Mouse (Mus musculus) liver, embryonic 12.5 days (tissue): ENCODE results near the gene Lama4. TPM values are rescaled to one million over a fixed set of nuclear protein-coding genes. Genes with fewer than 3 reads are reported as not detected.

Source experiments
- ATAC-seq: fragments of 200-750 bp; cut with Nextera tagmentation; 2 replicates; pipeline ENCODE4 v1.8.0; 2017; ENCODE audit warnings: moderate number of reproducible peaks, mild to moderate bottlenecking, moderate library complexity
- H3K27ac ChIP-seq: fragments of 300-500 bp; sonication (generic); 2 replicates; pipeline ENCODE4 v1.5.1; 2016; ENCODE audit warnings: mild to moderate bottlenecking
- H3K27me3 ChIP-seq: fragments of 300-500 bp; sonication (generic); replicated peaks from 2 replicates; pipeline ENCODE4 v1.6.1; 2016; ENCODE audit warnings: mild to moderate bottlenecking, moderate library complexity
- H3K36me3 ChIP-seq: fragments of 300-500 bp; sonication (generic); 2 replicates; pipeline ENCODE4 v1.6.1; 2016; ENCODE audit warnings: mild to moderate bottlenecking, moderate library complexity
- H3K4me1 ChIP-seq: fragments of 300-500 bp; sonication (generic); 2 replicates; pipeline ENCODE4 v1.6.1; 2016
- H3K4me2 ChIP-seq: fragments of 300-500 bp; sonication (generic); 2 replicates; pipeline ENCODE4 v1.6.1; 2016; ENCODE audit warnings: mild to moderate bottlenecking, moderate library complexity
- H3K4me3 ChIP-seq: fragments of 300-500 bp; sonication (generic); 2 replicates; pipeline ENCODE4 v1.5.1; 2016; ENCODE audit warnings: mild to moderate bottlenecking, moderate library complexity
- H3K9ac ChIP-seq: fragments of 300-500 bp; sonication (generic); 2 replicates; pipeline ENCODE4 v1.6.1; 2016; ENCODE audit warnings: mild to moderate bottlenecking, moderate library complexity
- H3K9me3 ChIP-seq: fragments of 300-500 bp; sonication (generic); replicated peaks from 2 replicates; pipeline ENCODE4 v1.6.1; 2016; ENCODE audit warnings: mild to moderate bottlenecking, moderate library complexity
- WGBS: fragments of 180-500 bp; shearing (Covaris S2); methylation state at CpG from one replicate; pipeline ENCODE4 v1.1.7; 2016; ENCODE audit not compliant: insufficient replicate concordance; 5-methylcytosine and 5-hydroxymethylcytosine counted together
- polyA plus RNA-seq: library from polyadenylated mRNA; unstranded; fragments of >200 nt; fragmentation: Nextera tagmentation; extraction: Ambion mirVana; gene quantifications from 2 replicates; pipeline ENCODE4 v1.2.1, GENCODE M21; 2016

Gene Lama4
- polyA plus RNA-seq, 1 experiment from 2014 or later: 2.8 TPM

DNA sequence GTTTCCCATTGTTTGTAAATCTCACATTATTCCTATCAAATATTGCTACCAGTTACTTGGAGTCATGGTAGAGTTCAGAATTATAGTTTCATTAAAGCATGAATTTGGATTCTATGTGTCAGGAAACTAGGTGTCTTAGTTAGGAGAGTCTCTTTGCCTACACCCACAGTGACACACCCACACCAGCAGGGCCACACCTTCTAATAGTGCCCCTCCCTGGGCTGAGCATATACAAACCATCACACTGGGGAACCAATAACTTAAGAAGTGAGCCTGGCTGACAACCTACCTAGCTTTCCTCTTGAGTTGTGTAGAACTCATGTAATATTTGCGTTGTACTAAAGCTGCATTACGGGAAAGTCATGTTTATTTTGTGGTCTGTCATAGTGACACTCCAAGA, 176.1 kb downstream of the Lama4 start:
- Histone ChIP-seq H3K4me2 (no peak overlapping the region), H3K4me3 (no peak overlapping the region), H3K4me1 (peaks cover 7% of the 10 kb centered on the region; the same call in 1 of the 2 replicates), H3K9ac (no peak overlapping the region), H3K36me3 (peaks cover 77% of the 10 kb centered on the region), H3K27me3 (no peaks in the 10 kb centered on the region), H3K27ac (no peak overlapping the region), H3K9me3 (no peaks in the 10 kb centered on the region)
- 96% methylated on average over 2 of the region's 2 CpGs for WGBS
- peak; percentile 76 for ATAC-seq

DNA sequence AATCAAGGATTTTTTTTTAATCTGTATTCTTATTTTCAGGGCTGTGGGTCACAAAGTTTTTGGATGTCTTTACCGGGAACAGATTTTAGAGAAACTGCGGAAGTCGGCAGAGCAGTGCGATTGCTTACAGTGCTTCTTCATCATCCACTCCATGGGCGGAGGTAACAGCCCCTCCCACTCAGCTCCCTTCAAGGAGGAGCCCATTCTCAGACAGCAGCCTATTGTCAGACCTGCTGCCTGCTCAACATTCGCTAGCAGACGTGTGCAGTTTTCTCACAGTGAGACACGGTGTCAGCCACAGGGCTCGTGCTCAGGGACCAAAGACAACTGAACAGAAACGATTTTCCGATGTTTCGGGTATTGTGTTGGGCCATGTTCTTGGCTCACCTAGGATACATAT, 176.9 kb downstream of the Lama4 start:
- no peak overlapping the region for H3K27ac ChIP-seq
- H3K9ac ChIP-seq: no peak overlapping the region
- H3K4me3 ChIP-seq: no peak overlapping the region
- H3K36me3 ChIP-seq: peaks cover 81% of the 10 kb centered on the region
- WGBS: 89% methylated on average over 12 of the region's 12 CpGs
- peaks cover 7% of the 10 kb centered on the region; the same call in 1 of the 2 replicates for H3K4me1 ChIP-seq
- ATAC-seq: no peak
- H3K27me3 ChIP-seq: no peaks in the 10 kb centered on the region
- H3K9me3 ChIP-seq: no peaks in the 10 kb centered on the region
- H3K4me2 ChIP-seq: no peak overlapping the region

DNA sequence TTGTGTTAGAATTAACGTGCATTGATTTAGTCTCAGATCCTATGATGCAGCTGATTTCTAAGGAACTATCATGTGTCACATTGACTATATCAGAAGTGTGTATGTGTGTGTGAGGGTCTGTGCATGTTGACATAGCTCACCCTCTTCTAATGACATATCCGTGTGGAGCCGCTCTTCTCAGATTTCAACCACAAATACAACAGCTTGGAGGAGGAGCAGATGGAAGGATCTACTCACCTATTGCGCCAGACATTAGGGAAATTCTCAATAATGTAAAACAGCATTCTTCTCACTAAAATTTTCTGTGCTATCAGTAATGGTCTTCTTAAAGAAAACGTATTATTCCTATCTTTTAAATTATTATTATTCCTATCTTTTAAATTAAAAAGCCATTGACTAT, 191.4 kb downstream of the Lama4 start:
- Histone ChIP-seq H3K9ac (no peak overlapping the region), H3K4me1 (no peaks in the 10 kb centered on the region), H3K36me3 (peaks cover 3% of the 10 kb centered on the region; the same call in 1 of the 2 replicates), H3K27ac (no peak overlapping the region), H3K27me3 (no peaks in the 10 kb centered on the region; the same call in 1 of the 2 replicates), H3K4me2 (no peak overlapping the region), H3K9me3 (no peaks in the 10 kb centered on the region), H3K4me3 (no peak overlapping the region)
- no peak for ATAC-seq
- 79% methylated on average over 5 of the region's 5 CpGs for WGBS

DNA sequence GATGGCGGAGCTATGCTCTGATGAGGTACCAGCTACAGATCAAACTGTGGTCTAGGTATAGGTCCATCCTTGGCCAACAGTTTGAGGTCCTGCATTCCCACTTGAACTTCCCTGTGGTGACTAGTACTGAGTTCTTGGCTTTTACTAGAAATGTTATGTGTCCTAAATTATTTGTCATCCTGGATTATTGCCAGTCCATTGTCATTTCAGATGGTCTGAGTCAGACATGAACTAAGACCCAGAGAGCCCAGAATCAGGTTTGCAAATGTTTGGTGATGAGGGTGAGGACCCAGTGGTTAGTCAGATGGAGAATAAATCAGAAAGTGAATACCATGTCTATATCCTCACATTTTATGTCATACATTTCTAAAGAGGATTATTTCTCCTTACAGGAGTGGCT, 192.0 kb downstream of the Lama4 start:
- WGBS: 86% methylated on average over 1 of the region's 1 CpGs
- no peaks in the 10 kb centered on the region; the same call in 1 of the 2 replicates for H3K27me3 ChIP-seq
- no peaks in the 10 kb centered on the region for H3K4me1 ChIP-seq
- H3K36me3 ChIP-seq: peaks cover 3% of the 10 kb centered on the region; the same call in 1 of the 2 replicates
- no peak overlapping the region for H3K9ac ChIP-seq
- H3K4me2 ChIP-seq: no peak overlapping the region
- no peak overlapping the region for H3K4me3 ChIP-seq
- H3K9me3 ChIP-seq: no peaks in the 10 kb centered on the region
- no peak overlapping the region for H3K27ac ChIP-seq
- no peak for ATAC-seq

DNA sequence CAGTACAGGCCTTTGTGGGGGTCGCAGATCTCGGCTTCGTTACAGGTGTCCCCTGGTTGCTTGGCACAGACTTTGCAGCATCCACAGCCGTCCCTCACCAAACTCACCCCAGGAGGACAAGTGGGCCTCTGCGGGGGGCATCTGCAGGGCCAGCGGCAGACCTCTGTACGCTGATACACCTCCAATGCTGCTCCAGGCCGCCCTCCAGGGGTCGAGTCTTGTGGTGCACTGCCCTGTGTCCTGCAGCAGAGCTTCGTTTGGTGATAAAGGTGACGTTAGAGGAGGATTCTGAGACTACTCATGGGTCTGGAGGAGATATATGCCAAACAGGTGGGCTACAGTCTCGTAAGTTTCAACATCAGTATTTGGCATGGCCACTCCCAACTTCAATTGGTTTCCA, 193.0 kb downstream of the Lama4 start:
- no peak overlapping the region for H3K27ac ChIP-seq
- H3K4me3 ChIP-seq: no peak overlapping the region
- WGBS: 56% methylated on average over 12 of the region's 12 CpGs
- no peaks in the 10 kb centered on the region for H3K9me3 ChIP-seq
- no peak overlapping the region for H3K4me2 ChIP-seq
- no peaks in the 10 kb centered on the region for H3K4me1 ChIP-seq
- ATAC-seq: no peak
- peaks cover 3% of the 10 kb centered on the region; the same call in 1 of the 2 replicates for H3K36me3 ChIP-seq
- H3K9ac ChIP-seq: no peak overlapping the region
- peaks cover 2% of the 10 kb centered on the region for H3K27me3 ChIP-seq

Other genes with a start within 250 kb of the Lama4 start
- gene Rfpl4b, start 143.7 kb upstream of the Lama4 start, polyA plus RNA-seq: not detected in 2 replicates
- gene Fam229b, start 168.4 kb downstream of the Lama4 start, polyA plus RNA-seq: 1.6 and 1.9 TPM in 2 replicates
- gene Tube1, start 168.5 kb downstream of the Lama4 start, polyA plus RNA-seq: 8.6 and 9.0 TPM in 2 replicates
- gene Ccn6, start 198.3 kb downstream of the Lama4 start, polyA plus RNA-seq: not detected in 2 replicates